Mouse (Mus musculus) ES-E14 (cell line): ENCODE data around the gene Gm525.

Source experiments
- CHD2 ChIP-seq: IDR thresholded peaks from 2 replicates; pipeline ENCODE4 v1.6.1; 2014; ENCODE audit warnings: mild to moderate bottlenecking, low read depth, low read length, inconsistent platforms
- HCFC1 ChIP-seq: IDR thresholded peaks from 2 replicates; pipeline ENCODE4 v1.6.1; 2012; ENCODE audit warnings: low read length, inconsistent platforms, borderline replicate concordance; ENCODE audit not compliant: insufficient read depth
- MAFK ChIP-seq: IDR thresholded peaks from 2 replicates; pipeline ENCODE4 v1.6.1; 2014; ENCODE audit warnings: mild to moderate bottlenecking, low read depth, low read length, inconsistent platforms; ENCODE audit not compliant: insufficient read depth
- ZC3H11A ChIP-seq: IDR thresholded peaks from 2 replicates; pipeline ENCODE4 v1.6.1; 2012; ENCODE audit warnings: low read depth, mild to moderate bottlenecking, inconsistent platforms, low read length, borderline replicate concordance
- ZNF384 ChIP-seq: IDR thresholded peaks from 2 replicates; pipeline ENCODE4 v1.6.1; 2012; ENCODE audit warnings: low read depth, low read length, inconsistent platforms

GRCm38 (mm10) chr11:89103166-89103565 lies 29.5 kb downstream of the Gm525 start:
- no peak for TF ChIP-seq CHD2
- TF ChIP-seq ZC3H11A = no peak
- TF ChIP-seq ZNF384 = no peak
- TF ChIP-seq HCFC1 = no peak
- no peak for TF ChIP-seq MAFK
